Mouse (Mus musculus): ENCODE measurements around the gene Retreg3. TPM values are rescaled to one million over a fixed set of nuclear protein-coding genes. Genes with fewer than 3 reads are reported as not detected.
A peak's percentile ranks its signal among the peaks of the same experiment; 100 is the strongest.
"Not testable (repeated sequence)": the region's sequence is repeated elsewhere in the genome, so short reads cannot be mapped to it uniquely, and the experiment has no call there.

Gene Retreg3
- polyA plus RNA-seq, 1 experiment from 2014 or later = 12.6 TPM

DNA sequence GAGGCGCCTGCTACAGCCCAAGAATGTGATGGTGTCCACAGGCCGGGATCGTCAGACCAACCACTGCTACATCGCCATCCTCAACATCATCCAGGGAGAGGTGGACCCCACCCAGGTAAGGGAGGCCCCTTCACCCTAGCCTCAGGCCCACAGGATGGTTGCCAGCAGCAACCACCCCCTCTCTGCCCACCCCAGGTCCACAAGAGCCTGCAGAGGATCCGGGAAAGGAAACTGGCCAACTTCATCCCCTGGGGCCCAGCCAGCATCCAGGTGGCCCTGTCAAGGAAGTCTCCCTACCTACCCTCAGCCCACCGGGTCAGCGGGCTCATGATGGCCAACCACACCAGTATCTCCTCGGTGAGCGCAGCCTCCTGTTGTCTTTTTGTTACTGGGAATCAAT is 5.3 kb upstream of the Retreg3 start:
- peaks cover 57% of the 10 kb centered on the region for H3K36me3 ChIP-seq

DNA sequence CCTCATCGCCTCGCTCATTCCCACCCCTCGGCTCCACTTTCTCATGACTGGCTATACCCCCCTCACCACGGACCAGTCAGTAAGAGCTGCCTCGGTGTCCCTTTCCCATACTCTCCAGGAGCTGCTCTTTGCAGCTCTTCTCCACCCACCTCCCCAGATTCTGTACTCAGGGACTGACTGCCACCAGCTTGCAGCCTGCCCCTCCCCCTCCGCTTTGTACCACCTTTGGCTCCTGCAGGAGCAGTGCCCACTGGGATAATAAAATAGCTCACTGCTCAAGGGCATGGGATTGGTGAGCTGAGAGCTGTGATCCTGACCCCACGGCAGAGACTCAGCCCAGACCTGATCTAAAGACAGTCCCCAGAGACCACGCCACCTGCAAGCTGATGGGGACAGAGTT is 4.8 kb upstream of the Retreg3 start:
- WGBS = 93% methylated on average over 8 of the region's 8 CpGs
- DNase-seq (ENCODE audit: low spot score) = not testable (repeated sequence)
- H3K36me3 ChIP-seq = peaks cover 57% of the 10 kb centered on the region

More for the DNA sequence above, 5.3 kb upstream of the Retreg3 start:
- H3K27ac ChIP-seq; H3K4me3 ChIP-seq; DNase-seq (ENCODE audit: low spot score); H3K9me3 ChIP-seq; H3K27me3 ChIP-seq (ENCODE audit: insufficient read depth, poor library complexity, severe bottlenecking): not testable (repeated sequence)
- WGBS = 97% methylated on average over 9 of the region's 9 CpGs
- peaks cover 24% of the 10 kb centered on the region for H3K4me1 ChIP-seq

DNA sequence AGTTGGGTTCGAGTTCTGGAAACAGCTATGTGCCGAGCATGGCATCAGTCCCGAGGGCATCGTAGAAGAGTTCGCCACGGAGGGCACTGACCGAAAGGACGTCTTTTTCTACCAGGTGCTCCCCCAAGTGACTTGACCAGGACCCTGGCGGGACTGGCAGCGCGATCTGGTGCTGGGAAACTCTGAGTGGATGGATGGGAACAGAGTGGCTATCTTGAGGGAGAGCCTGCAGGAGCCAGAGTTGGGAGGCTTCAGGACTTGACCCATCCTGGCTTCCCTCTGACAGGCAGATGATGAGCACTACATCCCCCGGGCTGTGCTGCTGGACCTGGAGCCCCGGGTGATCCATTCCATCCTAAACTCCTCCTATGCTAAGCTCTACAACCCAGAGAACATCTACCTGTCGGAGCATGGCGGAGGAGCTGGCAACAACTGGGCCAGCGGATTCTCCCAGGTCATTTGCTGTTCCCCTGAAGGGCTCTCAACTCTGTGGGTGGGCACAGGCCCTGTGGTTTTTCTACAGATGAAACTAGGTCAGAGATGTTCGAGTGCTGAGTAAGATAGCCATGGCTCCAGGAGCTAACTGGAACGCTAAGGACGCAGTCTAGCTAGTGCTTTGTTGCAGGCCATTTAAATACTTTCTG is 974 bp upstream of the Retreg3 start:
- no peaks in the 10 kb centered on the region for H3K9me3 ChIP-seq
- peak overlapping the region; percentile 94 for H3K4me3 ChIP-seq
- peaks cover 45% of the 10 kb centered on the region for H3K36me3 ChIP-seq
- H3K27me3 ChIP-seq (ENCODE audit: insufficient read depth, poor library complexity, severe bottlenecking) = no peaks in the 10 kb centered on the region
- peak overlapping the region; percentile 94 for H3K27ac ChIP-seq
- DNase-seq (ENCODE audit: low spot score) = no peak
- 25% methylated on average over 19 of the region's 19 CpGs for whole genome bisulfite sequencing
- peaks cover 35% of the 10 kb centered on the region for H3K4me1 ChIP-seq

More for the DNA sequence above, 4.8 kb upstream of the Retreg3 start:
- peaks cover 26% of the 10 kb centered on the region for H3K4me1 ChIP-seq
- H3K27ac ChIP-seq; H3K4me3 ChIP-seq; H3K9me3 ChIP-seq; H3K27me3 ChIP-seq (ENCODE audit: insufficient read depth, poor library complexity, severe bottlenecking): not testable (repeated sequence)

DNA sequence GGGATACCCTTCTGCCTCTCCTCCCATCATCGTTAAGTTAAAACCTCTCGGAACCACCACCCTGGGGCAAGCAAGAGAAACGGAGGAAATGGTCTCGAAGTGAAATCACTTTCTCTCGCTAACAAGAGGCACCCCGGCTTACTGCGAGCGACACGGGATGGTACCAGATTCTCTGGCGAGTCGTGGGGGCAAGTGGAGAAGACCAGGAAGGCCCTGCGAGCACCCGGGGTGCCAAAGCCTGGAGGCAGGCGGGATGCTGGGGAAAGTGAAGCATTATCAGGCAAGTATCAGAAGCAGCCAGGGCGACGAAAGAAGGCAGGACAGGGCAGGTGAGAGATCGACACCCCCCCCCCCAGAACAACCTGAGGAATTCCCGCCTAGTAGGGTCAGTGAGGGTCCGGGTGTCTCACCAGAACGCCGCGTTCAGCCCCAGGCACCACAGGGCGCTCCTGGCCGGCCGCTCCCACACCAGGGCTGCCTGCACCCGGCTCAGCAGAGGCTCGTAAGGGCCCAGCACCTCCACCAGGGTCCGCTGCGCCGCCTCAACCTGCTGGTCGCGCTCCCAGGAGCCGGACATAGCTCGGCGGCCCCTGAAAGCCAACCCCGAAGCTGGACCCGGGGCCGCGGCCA is 447 bp downstream of the Retreg3 start:
- peak; percentile 77 for DNase-seq (ENCODE audit: low spot score)
- peak overlapping the region; percentile 94 for H3K4me3 ChIP-seq
- WGBS = under 1% methylated on average over 36 of the region's 39 CpGs
- H3K27ac ChIP-seq = peak overlapping the region; percentile 94
- H3K36me3 ChIP-seq = peaks cover 33% of the 10 kb centered on the region
- peaks cover 38% of the 10 kb centered on the region for H3K4me1 ChIP-seq
- H3K27me3 ChIP-seq (ENCODE audit: insufficient read depth, poor library complexity, severe bottlenecking) = no peaks in the 10 kb centered on the region
- H3K9me3 ChIP-seq = no peaks in the 10 kb centered on the region

DNA sequence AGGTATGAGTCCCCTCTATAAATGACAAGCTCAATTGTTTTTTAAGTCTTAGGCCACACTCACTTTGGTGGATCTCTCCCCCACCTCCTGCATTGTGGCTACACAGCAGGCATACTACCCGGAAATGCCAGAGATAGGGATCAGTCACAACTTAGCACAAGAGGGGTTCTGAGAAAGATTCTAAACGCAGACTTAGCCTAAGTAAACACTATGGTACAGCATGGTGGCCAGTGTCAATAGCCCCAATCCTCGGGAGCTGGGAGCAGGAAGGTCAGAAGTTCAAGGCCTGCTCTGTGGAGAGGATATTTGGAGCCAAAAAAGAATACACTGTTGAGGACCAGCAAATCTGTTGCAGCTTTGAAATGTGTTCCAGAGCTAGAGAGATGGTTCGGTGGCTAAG is 1.6 kb downstream of the Retreg3 start:
- peaks cover 38% of the 10 kb centered on the region for H3K4me1 ChIP-seq
- 30% methylated on average over 4 of the region's 4 CpGs for WGBS
- H3K27ac ChIP-seq = peak overlapping the region; percentile 50; the same call in 1 of the 2 replicates
- H3K36me3 ChIP-seq = peaks cover 29% of the 10 kb centered on the region
- H3K27me3 ChIP-seq (ENCODE audit: insufficient read depth, poor library complexity, severe bottlenecking) = no peaks in the 10 kb centered on the region
- DNase-seq (ENCODE audit: low spot score) = no peak
- no peaks in the 10 kb centered on the region for H3K9me3 ChIP-seq
- peak overlapping the region; percentile 94; the same call in 1 of the 2 replicates for H3K4me3 ChIP-seq

DNA sequence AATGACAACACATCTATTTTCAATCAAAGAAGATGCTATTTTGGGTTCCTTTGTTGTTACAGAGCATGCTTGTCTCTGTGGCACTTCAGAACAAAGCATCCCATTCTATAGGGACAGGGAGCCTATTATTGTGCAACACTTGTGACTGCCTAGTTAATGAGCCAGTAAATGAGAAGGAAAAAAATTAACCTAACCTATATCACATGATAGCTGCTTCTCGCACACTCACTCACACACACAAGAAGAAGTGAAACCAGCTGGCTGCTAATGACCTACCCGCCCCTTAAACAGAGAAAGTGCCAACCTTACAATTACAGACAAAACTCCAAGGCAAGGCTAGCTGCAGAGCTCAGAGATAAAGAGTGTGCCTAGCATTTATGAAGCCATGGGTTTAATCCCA is 4.1 kb downstream of the Retreg3 start:
- 77% methylated on average over 2 of the region's 2 CpGs for WGBS
- Histone ChIP-seq H3K27me3 (ENCODE audit: insufficient read depth, poor library complexity, severe bottlenecking) (no peaks in the 10 kb centered on the region), H3K36me3 (peaks cover 20% of the 10 kb centered on the region; the same call in 1 of the 2 replicates), H3K9me3 (no peaks in the 10 kb centered on the region), H3K4me3 (no peak overlapping the region), H3K27ac (no peak overlapping the region), H3K4me1 (peaks cover 28% of the 10 kb centered on the region)
- no peak for DNase-seq (ENCODE audit: low spot score)

DNA sequence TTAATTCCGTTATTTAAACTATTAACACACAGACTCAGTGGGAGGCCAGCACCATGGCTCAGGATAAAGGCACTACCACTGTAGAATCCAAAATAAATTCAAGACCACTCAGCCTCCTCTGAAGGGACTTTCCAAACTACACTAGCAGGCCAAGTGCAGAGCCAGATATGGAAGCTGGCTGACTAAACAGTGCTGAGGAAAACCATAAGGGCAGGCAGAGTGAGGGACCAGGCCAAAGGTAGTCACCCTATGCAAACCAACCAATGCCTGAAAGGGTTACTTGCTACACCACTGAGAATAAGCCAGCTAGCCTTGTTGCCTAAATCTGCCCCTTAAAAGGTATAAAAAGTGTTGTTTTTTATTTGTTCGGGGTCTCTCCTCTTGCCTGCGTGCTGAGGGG is 7.5 kb downstream of the Retreg3 start:
- H3K9me3 ChIP-seq = no peaks in the 10 kb centered on the region
- H3K4me1 ChIP-seq = peaks cover 5% of the 10 kb centered on the region; the same call in 1 of the 2 replicates
- no peak overlapping the region for H3K4me3 ChIP-seq
- H3K27me3 ChIP-seq (ENCODE audit: insufficient read depth, poor library complexity, severe bottlenecking) = no peaks in the 10 kb centered on the region
- peaks cover 24% of the 10 kb centered on the region; the same call in 1 of the 2 replicates for H3K36me3 ChIP-seq
- H3K27ac ChIP-seq = no peak overlapping the region
- WGBS = 89% methylated on average over 3 of the region's 3 CpGs
- DNase-seq (ENCODE audit: low spot score) = no peak

DNA sequence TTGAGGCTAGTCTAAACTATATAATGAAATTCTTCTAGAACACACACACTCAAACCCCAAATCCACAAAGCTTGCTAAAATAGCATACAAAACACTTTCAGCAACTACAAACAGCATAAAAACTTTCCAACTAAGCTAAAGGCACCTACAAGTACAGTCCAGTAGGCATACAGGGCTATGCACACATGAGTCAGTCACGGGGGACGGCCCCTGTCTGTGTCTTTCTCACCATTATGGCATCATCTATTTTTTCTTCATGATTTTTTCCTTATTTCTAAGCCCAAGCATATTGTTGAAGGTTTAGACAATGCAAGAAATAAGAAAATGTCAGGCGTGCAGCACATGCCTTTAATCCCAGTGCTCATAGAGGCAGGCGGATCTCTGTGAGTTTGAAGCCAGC is 8.5 kb downstream of the Retreg3 start:
- 92% methylated on average over 4 of the region's 4 CpGs for WGBS
- Histone ChIP-seq H3K36me3 (peaks cover 17% of the 10 kb centered on the region; the same call in 1 of the 2 replicates), H3K9me3 (no peaks in the 10 kb centered on the region), H3K27me3 (ENCODE audit: insufficient read depth, poor library complexity, severe bottlenecking) (no peaks in the 10 kb centered on the region), H3K27ac (no peak overlapping the region), H3K4me1 (peaks cover 5% of the 10 kb centered on the region; the same call in 1 of the 2 replicates), H3K4me3 (no peak overlapping the region)
- DNase-seq (ENCODE audit: low spot score) = no peak

DNA sequence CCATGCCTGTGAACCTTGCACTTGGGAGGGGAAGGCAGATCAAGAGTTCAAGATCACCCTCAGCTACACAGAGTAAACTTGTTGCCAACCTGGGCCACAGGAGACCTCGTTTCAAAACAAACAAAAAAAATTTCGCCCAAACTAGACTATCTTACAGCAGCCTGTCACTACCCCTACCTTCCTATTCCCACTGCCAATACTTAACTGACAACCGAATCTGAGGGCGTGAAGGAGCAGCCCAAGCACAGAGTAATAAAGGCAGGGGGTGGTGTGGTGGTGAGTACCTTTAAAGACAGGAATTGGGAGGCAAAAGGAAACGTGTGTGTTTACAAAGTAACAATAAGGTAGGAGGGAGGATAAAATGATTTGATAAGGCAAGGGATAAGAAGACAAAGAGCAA is 9.0 kb downstream of the Retreg3 start:
- Histone ChIP-seq H3K4me3 (no peak overlapping the region), H3K4me1 (peaks cover 3% of the 10 kb centered on the region; the same call in 1 of the 2 replicates), H3K36me3 (peaks cover 19% of the 10 kb centered on the region; the same call in 1 of the 2 replicates), H3K9me3 (no peaks in the 10 kb centered on the region), H3K27me3 (ENCODE audit: insufficient read depth, poor library complexity, severe bottlenecking) (no peaks in the 10 kb centered on the region), H3K27ac (no peak overlapping the region)
- no peak for DNase-seq (ENCODE audit: low spot score)
- WGBS = 61% methylated on average over 5 of the region's 5 CpGs

DNA sequence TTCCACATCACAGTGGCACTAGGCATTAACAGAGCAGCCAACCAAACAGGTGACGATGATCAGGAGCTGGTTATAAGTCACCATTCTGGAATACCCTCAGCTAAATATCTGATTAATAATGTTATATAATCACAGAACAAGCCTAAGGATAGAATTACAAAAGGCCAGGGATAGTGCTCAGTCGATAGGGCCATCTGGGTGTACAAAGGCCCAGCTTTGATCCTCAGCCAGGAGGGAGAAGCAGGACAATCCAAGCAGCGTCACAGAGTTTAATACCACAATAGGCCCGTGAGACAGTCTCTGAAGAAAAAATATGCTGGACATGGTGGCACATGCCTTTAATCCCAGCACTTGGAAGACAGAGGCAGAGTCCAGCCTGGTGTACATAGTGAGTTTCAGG is 10.3 kb downstream of the Retreg3 start:
- H3K27ac ChIP-seq = no peak overlapping the region
- DNase-seq (ENCODE audit: low spot score) = no peak
- H3K9me3 ChIP-seq = no peaks in the 10 kb centered on the region
- H3K4me1 ChIP-seq = no peaks in the 10 kb centered on the region
- 91% methylated on average over 4 of the region's 4 CpGs for WGBS
- no peak overlapping the region for H3K4me3 ChIP-seq
- peaks cover 30% of the 10 kb centered on the region for H3K36me3 ChIP-seq
- H3K27me3 ChIP-seq (ENCODE audit: insufficient read depth, poor library complexity, severe bottlenecking) = no peaks in the 10 kb centered on the region

DNA sequence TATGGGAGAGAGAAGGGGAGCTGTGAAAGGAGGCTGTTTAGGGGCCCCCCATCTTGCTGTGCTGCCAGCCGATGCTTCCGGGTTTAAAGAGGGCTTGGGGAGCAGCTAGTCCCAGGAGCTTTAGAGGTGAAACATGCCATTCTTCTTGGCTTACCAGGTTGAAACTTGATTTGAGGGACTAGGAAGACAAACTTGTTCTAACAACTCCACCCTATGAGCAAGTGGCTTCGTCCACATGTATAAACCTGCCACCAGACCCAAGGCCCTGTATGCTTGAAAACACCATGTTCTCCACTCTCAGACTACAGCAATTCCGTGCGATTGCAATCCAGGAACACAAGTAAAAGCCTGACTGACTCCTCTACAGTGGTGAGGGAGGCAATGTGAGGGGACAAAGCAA is 16.7 kb downstream of the Retreg3 start:
- H3K36me3 ChIP-seq = peaks cover 71% of the 10 kb centered on the region
- H3K27ac ChIP-seq = no peak overlapping the region
- H3K9me3 ChIP-seq = no peaks in the 10 kb centered on the region
- WGBS = 88% methylated on average over 5 of the region's 5 CpGs
- no peaks in the 10 kb centered on the region for H3K27me3 ChIP-seq (ENCODE audit: insufficient read depth, poor library complexity, severe bottlenecking)
- no peak for DNase-seq (ENCODE audit: low spot score)
- H3K4me1 ChIP-seq = no peaks in the 10 kb centered on the region
- H3K4me3 ChIP-seq = no peak overlapping the region

DNA sequence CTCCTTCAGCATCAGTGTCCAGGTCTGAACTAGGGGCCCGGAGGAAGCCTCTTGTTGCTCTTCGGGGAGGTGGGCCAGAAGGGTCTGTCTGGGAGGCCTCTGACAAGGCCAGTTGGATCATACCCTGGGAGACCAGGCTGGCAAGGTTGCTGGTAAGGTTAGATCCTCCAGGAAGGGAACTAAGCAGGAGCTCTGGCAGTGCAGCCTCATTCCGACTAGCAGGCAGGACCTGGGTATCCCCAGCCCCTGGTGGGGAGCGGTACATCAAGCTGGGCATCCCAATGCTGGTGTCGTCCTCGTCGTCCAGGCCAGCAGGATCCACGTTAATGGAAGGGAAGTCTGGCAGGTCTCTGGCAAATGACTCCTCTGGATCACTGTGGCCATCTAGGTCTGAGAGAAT is 21.5 kb downstream of the Retreg3 start:
- Histone ChIP-seq H3K36me3 (peaks cover 71% of the 10 kb centered on the region), H3K4me3 (no peak overlapping the region)

DNA sequence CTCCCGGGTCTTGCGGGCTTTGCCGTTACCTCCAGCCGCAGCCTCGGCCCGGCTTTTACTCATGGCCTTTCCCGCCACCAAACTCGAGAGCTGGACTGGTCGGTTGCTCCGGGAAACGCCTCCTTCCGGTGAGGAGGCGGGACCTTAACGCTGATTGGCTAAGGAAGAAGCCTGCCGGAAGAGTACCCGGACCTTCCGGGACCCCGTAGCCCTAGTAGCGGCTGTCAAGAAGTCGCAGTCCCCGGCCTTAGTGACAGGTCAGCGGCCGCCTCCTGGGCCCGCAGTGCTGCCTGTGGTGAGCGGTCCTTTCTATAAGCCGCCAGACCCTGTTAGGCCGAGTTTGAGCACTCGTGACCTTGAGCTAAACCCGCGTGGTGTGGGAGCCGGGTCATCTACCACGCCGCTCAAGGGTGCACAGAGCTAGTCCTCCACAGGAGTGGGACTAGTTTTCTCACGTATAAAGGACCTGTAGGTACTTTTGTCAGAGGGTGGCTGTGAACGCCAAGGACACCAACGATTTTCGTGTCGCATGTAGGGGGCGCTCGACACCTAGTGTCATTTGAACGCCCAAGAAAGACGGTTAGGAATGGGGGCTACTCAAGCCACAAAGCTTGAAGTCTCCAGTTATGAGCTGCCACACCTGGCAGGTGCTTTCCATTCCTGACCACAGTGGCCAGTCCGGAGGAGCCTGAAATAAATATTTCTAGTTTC is 24.2 kb downstream of the Retreg3 start, which contains the start of gene Psmc3ip:
Gene Psmc3ip (minus strand): TSS at position 123 of the 711 bp plus-strand sequence.
- Histone ChIP-seq H3K36me3 (peaks cover 74% of the 10 kb centered on the region), H3K27me3 (ENCODE audit: insufficient read depth, poor library complexity, severe bottlenecking) (no peaks in the 10 kb centered on the region), H3K27ac (peak within 1 kb of the TSS; percentile 94), H3K4me3 (peak within 1 kb of the TSS; percentile 83), H3K4me1 (peaks cover 21% of the 10 kb centered on the region), H3K9me3 (no peaks in the 10 kb centered on the region)
- DNase-seq (ENCODE audit: low spot score) = peak; percentile 98
- WGBS = under 1% methylated on average over 43 of the region's 43 CpGs

More for the DNA sequence above, 21.5 kb downstream of the Retreg3 start:
- Histone ChIP-seq H3K27ac (no peak overlapping the region), H3K9me3 (no peaks in the 10 kb centered on the region), H3K27me3 (ENCODE audit: insufficient read depth, poor library complexity, severe bottlenecking) (no peaks in the 10 kb centered on the region), H3K4me1 (peaks cover 21% of the 10 kb centered on the region)
- no peak for DNase-seq (ENCODE audit: low spot score)
- WGBS = 95% methylated on average over 8 of the region's 8 CpGs
